Mouse (Mus musculus) neural tube, embryonic 13.5 days (tissue): ENCODE measurements around the gene Epp13. TPM values are rescaled to one million over a fixed set of nuclear protein-coding genes. Genes with fewer than 3 reads are reported as not detected.
"Not testable (repeated sequence)": the region's sequence is repeated elsewhere in the genome, so short reads cannot be mapped to it uniquely, and the experiment has no call there.

ENCODE experiments used
- ATAC-seq: fragments of 200-750 bp; cut with Nextera tagmentation; 2 replicates; pipeline ENCODE4 v1.8.0; 2017; ENCODE audit warnings: low read depth, mild to moderate bottlenecking, moderate TSS enrichment, moderate library complexity
- H3K27ac ChIP-seq: fragments of 300-500 bp; sonication (generic); replicated peaks from 2 replicates; pipeline ENCODE4 v1.5.1; 2015; ENCODE audit warnings: moderate library complexity, mild to moderate bottlenecking, inconsistent platforms
- H3K27me3 ChIP-seq: fragments of 300-500 bp; sonication (generic); 2 replicates; pipeline ENCODE4 v1.6.1; 2015; ENCODE audit warnings: mild to moderate bottlenecking, inconsistent platforms
- H3K36me3 ChIP-seq: fragments of 300-500 bp; sonication (generic); 2 replicates; pipeline ENCODE4 v1.6.1; 2015; ENCODE audit warnings: mild to moderate bottlenecking, inconsistent platforms
- H3K4me1 ChIP-seq: fragments of 300-500 bp; sonication (generic); replicated peaks from 2 replicates; pipeline ENCODE4 v1.6.1; 2015; ENCODE audit warnings: inconsistent platforms
- H3K4me2 ChIP-seq: fragments of 300-500 bp; sonication (generic); 2 replicates; pipeline ENCODE4 v1.6.1; 2015; ENCODE audit warnings: inconsistent platforms, mild to moderate bottlenecking, moderate library complexity
- H3K4me3 ChIP-seq: fragments of 300-500 bp; sonication (generic); 2 replicates; pipeline ENCODE4 v1.5.1; 2015; ENCODE audit warnings: mild to moderate bottlenecking, inconsistent platforms
- H3K9ac ChIP-seq: fragments of 300-500 bp; sonication (generic); 2 replicates; pipeline ENCODE4 v1.6.1; 2015; ENCODE audit warnings: moderate library complexity, mild to moderate bottlenecking, inconsistent platforms
- H3K9me3 ChIP-seq: fragments of 300-500 bp; sonication (generic); 2 replicates; pipeline ENCODE4 v1.6.1; 2016; ENCODE audit warnings: inconsistent platforms
- WGBS: fragments of 180-500 bp; shearing (Covaris S2); methylation state at CpG from one replicate; pipeline ENCODE4 v1.1.7; 2015; 5-methylcytosine and 5-hydroxymethylcytosine counted together
- polyA plus RNA-seq: library from polyadenylated mRNA; unstranded; fragments of >200 nt; fragmentation: Nextera tagmentation; extraction: Ambion mirVana; gene quantifications from 2 replicates; pipeline ENCODE4 v1.2.1, GENCODE M21; 2015

The Epp13 gene
- polyA plus RNA-seq, 1 experiment from 2014 or later: not detected

DNA sequence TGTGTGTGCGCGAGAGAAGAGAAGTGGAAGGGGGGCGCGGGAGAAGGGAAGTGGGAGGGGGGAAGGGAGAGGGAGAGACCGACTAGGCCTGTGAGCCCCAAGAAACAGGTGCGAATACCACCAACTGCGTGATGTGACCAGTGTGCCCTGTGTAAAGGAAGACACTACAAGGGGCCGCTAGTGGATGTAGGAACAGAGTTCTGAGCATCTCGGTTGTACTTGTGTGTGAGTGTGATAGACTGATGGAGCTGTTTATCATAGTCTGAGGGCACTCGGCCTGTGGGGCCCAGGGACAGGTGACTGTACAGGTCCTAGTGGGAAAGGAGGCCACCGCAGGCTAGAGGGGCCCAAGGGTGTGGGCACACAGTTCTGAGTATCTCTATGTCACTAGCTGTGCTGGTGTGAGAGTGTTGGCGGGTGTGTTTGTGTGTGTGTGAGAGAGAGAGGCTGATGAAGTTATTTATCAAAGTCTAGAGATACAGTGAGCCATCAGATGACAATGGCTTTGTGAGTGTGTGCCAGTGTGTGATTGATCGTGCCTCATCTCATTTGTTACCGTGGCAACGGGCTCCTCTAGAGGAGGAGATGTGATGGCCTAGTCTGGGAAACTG, 34.5 kb downstream of the Epp13 start:
- peaks cover 9% of the 10 kb centered on the region for H3K36me3 ChIP-seq
- WGBS: 14% methylated on average over 15 of the region's 15 CpGs
- peak overlapping the region; percentile 50 for H3K4me3 ChIP-seq
- H3K9ac ChIP-seq: peak overlapping the region; percentile 75
- peak overlapping the region; percentile 79 for H3K4me2 ChIP-seq
- peak overlapping the region; percentile 86 for H3K27ac ChIP-seq
- peaks cover 35% of the 10 kb centered on the region for H3K4me1 ChIP-seq
- peak; percentile 33 for ATAC-seq
- no peaks in the 10 kb centered on the region for H3K9me3 ChIP-seq
- no peaks in the 10 kb centered on the region for H3K27me3 ChIP-seq

GRCm38 (mm10) chr7:6291121-6291520, 38.6 kb downstream of the Epp13 start:
- Histone ChIP-seq H3K4me1 (peaks cover 25% of the 10 kb centered on the region), H3K36me3 (peaks cover 46% of the 10 kb centered on the region)
- H3K9me3 ChIP-seq, H3K9ac ChIP-seq, H3K27ac ChIP-seq, H3K27me3 ChIP-seq, H3K4me2 ChIP-seq, ATAC-seq, H3K4me3 ChIP-seq: not testable (repeated sequence)
- 84% methylated on average over 6 of the region's 6 CpGs for WGBS

DNA sequence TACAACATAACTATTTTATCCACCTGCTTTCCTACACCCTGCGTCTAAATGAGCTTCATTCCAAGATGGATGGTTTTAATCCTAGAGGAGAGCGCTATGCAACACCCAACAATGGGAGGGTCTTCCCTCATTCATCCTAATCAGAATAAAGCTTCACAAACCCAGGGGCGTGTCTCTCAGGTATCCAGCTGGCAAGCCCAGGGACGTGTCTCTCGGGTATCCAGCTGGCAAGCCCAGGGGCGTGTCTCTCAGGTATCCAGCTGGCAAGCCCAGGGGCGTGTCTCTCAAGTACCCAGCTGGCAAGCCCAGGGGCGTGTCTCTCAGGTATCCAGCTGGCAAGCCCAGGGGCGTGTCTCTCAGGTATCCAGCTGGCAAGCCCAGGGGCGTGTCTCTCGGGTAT, 48.3 kb downstream of the Epp13 start:
- not testable (repeated sequence) for ATAC-seq, H3K27ac ChIP-seq, H3K4me3 ChIP-seq, H3K27me3 ChIP-seq, H3K4me1 ChIP-seq, H3K9me3 ChIP-seq, H3K9ac ChIP-seq, H3K4me2 ChIP-seq
- H3K36me3 ChIP-seq: peaks cover 80% of the 10 kb centered on the region
- 78% methylated on average over 11 of the region's 11 CpGs for WGBS

DNA sequence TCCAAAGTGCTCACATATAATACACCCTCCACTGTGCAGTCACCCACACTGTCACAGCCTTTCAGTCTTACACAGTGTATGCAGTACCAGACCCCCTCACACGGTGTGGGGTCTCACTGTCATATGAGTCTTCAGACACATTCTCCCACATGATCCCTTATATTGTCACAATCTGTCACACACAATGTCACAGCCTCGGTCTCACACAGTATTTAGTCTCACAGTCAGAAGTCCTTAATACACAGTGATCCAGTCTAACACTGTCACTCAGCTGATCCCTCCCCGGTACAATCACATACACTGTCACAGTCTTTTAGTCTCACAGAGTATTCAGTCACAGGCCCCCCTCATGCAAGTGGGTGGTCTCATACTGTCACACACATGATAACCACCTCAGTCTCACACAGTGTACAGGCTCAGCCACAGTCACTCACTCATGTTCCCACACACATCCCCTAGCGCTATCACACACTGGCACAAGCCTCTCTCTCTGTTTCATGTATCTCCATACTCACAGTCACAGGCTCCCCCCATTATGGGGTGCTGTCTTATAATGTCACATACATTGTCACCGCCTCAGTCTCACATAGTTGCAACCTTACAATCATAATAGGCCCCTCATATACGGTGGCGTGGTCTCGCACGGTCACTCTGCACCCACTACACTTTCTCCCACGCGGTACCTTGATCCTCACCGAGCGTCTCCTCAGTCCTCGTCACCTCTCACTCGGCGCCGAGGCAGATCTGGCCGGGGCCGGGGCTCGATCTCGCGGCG, 78.1 kb downstream of the Epp13 start:
- Histone ChIP-seq H3K27me3 (no peaks in the 10 kb centered on the region), H3K9ac (peak overlapping the region; percentile 82), H3K36me3 (peaks cover 27% of the 10 kb centered on the region), H3K27ac (peak overlapping the region; percentile 87), H3K4me3 (peak overlapping the region; percentile 52), H3K4me2 (peak overlapping the region; percentile 59), H3K4me1 (peaks cover 20% of the 10 kb centered on the region), H3K9me3 (no peaks in the 10 kb centered on the region; the same call in 1 of the 2 replicates)
- peak; percentile 90 for ATAC-seq
- 17% methylated on average over 23 of the region's 23 CpGs for WGBS

GRCm38 (mm10) chr7:6331233-6331956, 78.9 kb downstream of the Epp13 start, which contains the start of gene Zfp583:
TSS of gene Zfp583 (minus strand) at chr7:6331285.
- H3K4me2 ChIP-seq: peak within 1 kb of the TSS; percentile 59
- H3K27ac ChIP-seq: peak within 1 kb of the TSS; percentile 87
- peak within 1 kb of the TSS; percentile 52 for H3K4me3 ChIP-seq
- peak; percentile 95 for ATAC-seq
- peaks cover 19% of the 10 kb centered on the region for H3K36me3 ChIP-seq
- H3K27me3 ChIP-seq: no peaks in the 10 kb centered on the region
- peak within 1 kb of the TSS; percentile 82 for H3K9ac ChIP-seq
- no peaks in the 10 kb centered on the region; the same call in 1 of the 2 replicates for H3K9me3 ChIP-seq
- H3K4me1 ChIP-seq: peaks cover 20% of the 10 kb centered on the region
- 4% methylated on average over 31 of the region's 31 CpGs for WGBS

Other genes with a start within 250 kb of the Epp13 start
- gene Vmn1r65, start 241.7 kb upstream of the Epp13 start, polyA plus RNA-seq: not detected in 2 replicates
- gene Nlrp4c, start 207.5 kb upstream of the Epp13 start, polyA plus RNA-seq: not detected in 2 replicates
- gene Zfp787, start 96.7 kb upstream of the Epp13 start, polyA plus RNA-seq: 23.0 and 23.7 TPM in 2 replicates
- 71.4 and 81.0 TPM in 2 replicates for gene Zfp444, start 80.5 kb upstream of the Epp13 start, polyA plus RNA-seq
- gene Galp, start 55.6 kb upstream of the Epp13 start, polyA plus RNA-seq: not detected in 2 replicates
- gene Zscan5b, start 30.4 kb upstream of the Epp13 start, polyA plus RNA-seq: not detected in 2 replicates
- gene Zfp667, start 33.9 kb downstream of the Epp13 start, polyA plus RNA-seq: 17.7 and 17.8 TPM in 2 replicates
- gene Zfp583, start 78.6 kb downstream of the Epp13 start, polyA plus RNA-seq: 10.4 and 14.0 TPM in 2 replicates
- gene Gm3854, start 91.0 kb downstream of the Epp13 start, polyA plus RNA-seq: 6.7 and 7.4 TPM in 2 replicates
- gene Zfp78, start 110.6 kb downstream of the Epp13 start, polyA plus RNA-seq: 3.5 and 4.5 TPM in 2 replicates
- gene Zfp28, start 130.6 kb downstream of the Epp13 start, polyA plus RNA-seq: 12.0 and 15.1 TPM in 2 replicates
- 2.8 and 3.2 TPM in 2 replicates for gene Smim17, start 146.0 kb downstream of the Epp13 start, polyA plus RNA-seq
- gene Gm20715, start 157.6 kb downstream of the Epp13 start, polyA plus RNA-seq: not detected in 2 replicates
- 0.10 TPM in 1 of 2 replicates, not detected in the other for gene Olfr1344, start 186.0 kb downstream of the Epp13 start, polyA plus RNA-seq
- gene Olfr1336, start 203.5 kb downstream of the Epp13 start, polyA plus RNA-seq: not detected in 2 replicates
- gene Olfr1346, start 214.4 kb downstream of the Epp13 start, polyA plus RNA-seq: not detected in 2 replicates
- gene Olfr5, start 234.2 kb downstream of the Epp13 start, polyA plus RNA-seq: not detected in 2 replicates
- gene Olfr1347, start 247.0 kb downstream of the Epp13 start, polyA plus RNA-seq: not detected in 2 replicates